Mouse (Mus musculus): ENCODE measurements around the gene Slc29a3. TPM values are rescaled to one million over a fixed set of nuclear protein-coding genes. Genes with fewer than 3 reads are reported as not detected.
"Not testable (repeated sequence)": the region's sequence is repeated elsewhere in the genome, so short reads cannot be mapped to it uniquely, and the experiment has no call there.

Gene Slc29a3
- polyA plus RNA-seq, 1 experiment, result 24.4 TPM

DNA sequence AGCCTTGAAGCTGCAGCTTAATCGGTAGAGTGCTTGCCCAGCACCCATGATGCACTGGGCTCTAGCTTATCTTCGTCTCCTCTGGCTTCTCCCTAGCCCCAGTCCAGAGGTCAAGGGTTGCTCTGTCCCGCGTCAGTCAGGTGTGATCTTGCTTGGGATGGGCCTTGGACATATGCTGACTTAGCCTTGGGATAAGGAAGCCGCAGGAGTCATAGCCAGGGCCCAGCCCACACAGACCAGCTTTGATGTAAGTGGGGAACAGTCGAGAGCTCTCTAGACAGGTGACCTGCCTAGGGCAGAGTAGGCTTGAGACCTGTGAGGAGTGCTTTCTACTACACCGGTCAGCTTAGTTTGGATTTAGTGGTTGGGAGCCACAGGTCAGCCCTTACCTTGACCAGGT, 14.8 kb upstream of the Slc29a3 start:
- no peak for DNase-seq (ENCODE audit: low read depth)

GRCm38 (mm10) chr10:60762126-60762525, 9.5 kb upstream of the Slc29a3 start:
- no peak for DNase-seq (ENCODE audit: low read depth)

GRCm38 (mm10) chr10:60760377-60760776, 7.8 kb upstream of the Slc29a3 start:
- DNase-seq (ENCODE audit: low read depth), result peak; percentile 33

- DNase-seq (ENCODE audit: low read depth), result no peak
These were observed 4.4 kb upstream of the Slc29a3 start for GRCm38 (mm10) chr10:60756992-60757391.

DNA sequence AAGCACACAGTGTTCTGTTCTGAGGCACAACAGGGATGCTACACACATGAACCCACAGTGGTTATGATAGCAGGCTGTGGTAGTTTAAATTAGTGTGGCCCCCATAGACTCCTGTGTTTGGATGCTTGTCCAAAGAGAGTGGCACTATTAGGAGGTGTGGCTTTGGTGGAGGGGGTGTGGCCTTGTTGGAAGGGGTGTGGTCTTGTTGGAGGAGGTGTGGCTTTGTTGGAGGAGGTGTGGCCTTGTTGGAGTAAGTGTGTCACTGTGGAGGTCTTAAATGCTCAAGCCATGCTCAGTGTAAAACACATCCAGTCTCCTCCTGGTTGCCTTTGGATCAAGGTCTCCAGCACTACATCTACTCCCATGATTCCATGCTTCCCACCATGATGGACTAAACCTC, 3.6 kb upstream of the Slc29a3 start:
- DNase-seq (ENCODE audit: low read depth), result no peak

DNA sequence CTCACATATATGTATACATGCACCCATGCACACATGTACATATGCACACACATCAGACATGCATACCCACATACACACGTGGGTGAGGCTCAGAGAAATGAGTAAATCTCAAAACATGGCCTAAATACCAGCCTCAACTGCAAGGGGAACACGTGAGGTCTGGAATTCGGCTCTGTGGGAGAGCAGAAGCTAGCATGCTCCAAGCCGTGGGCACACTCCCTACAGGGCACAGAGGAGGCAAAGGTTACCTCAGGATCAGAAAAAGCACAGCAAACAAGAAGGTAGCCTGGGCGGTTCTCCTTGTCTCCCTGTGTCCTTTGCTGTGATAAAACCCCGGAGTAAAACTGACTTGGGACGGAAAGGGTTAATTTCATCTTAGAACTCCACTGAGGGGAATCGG, 1.3 kb upstream of the Slc29a3 start:
- no peak for DNase-seq (ENCODE audit: low read depth)

DNA sequence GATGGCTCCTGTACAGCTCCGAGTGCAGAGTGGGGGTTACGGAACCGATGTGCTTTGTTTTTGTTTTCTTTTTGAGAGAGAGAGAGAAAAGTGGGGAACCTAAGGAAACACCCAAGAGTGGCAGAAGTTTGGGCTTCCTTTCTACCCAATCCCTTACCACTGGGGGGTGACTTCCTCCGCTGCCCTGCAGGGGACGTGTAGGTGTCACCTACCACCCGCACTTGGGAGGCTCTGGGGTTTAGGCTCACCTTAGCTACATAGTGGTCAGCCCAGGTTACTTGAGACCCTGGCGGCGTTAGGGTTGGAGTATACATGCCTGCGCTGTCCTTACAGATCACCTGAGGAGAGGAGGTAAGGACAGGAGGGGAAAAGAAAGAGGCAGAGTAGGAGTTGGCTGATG, 667 bp upstream of the Slc29a3 start:
- no peak for DNase-seq (ENCODE audit: low read depth)

GRCm38 (mm10) chr10:60747667-60748212, 4.9 kb downstream of the Slc29a3 start:
- DNase-seq (ENCODE audit: low read depth), result no peak

GRCm38 (mm10) chr10:60746512-60746911, 6.1 kb downstream of the Slc29a3 start:
- DNase-seq (ENCODE audit: low read depth), result no peak

DNA sequence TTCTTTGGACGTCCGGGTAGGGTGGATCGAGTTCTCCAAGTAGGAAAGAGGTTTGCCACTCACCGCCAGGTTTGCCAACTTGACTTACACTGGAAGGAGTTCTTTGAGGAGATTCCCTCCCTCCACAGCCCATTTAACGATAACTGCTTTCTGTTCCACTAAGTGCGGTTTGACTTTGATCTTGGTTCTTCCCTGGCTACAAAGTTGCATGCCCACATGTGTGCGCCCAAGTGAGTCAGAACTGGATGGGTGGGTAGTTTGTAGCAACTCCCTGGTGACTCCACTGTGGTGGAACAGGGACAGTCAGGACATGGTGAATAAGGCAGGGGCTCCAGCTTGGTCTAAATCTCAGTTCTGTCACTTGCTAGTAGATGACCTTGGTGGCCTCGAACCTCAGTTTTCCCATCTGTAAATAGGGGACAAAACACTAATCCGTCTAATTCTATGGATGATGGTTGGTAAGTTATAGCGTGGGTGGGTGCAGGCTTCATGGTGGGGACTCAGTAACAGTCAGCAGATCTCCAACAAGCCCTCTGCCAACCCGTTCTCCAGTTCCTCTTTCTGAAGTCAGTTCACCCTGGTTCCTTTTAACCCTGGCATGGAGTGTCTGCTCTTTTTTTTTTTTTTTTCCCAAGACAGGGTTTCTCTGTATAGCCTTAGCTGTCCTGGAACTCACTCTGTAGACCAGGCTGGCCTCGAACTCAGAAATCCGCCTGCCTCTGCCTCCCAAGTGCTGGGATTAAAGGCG, 7.9 kb downstream of the Slc29a3 start:
- no peak for DNase-seq (ENCODE audit: low read depth)

DNA sequence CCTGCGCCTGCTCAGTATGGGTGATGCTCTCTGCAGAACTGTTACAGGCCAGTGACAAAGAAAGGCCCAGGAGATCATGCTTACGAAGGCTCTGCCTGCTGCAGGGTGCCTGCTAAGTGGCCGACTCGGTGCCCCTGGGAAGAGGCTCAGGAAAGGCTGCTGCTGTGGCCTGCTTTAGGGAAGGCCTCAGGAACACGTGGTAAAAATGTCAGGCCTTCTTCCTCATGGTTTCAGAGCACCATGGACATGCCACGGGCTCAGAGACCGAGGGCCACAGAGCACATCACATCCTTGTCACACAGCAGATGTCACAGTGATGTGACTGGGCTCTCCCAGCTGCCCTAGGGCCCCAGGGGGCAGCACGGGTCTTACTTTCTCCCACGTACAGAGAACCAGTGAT, 8.9 kb downstream of the Slc29a3 start:
- no peak for DNase-seq (ENCODE audit: low read depth)

DNA sequence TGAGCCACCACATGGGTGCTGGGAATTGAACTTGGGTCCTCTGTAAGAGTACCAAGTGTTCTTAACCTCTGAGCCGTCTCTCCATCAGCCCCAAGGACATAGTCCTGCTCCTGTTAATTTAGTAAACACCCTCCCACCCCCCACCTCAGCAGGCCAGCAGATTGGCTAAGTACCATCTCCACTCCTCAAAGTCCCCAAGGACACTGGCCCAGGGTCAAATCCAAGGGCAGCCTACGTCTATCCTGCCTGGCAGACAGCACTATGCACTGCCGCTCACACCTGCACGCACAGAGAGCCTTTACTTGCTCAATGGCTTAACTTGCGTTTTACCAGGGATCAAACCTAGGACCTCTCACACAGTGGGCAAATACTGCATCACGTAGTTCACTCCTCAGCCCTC, 9.7 kb downstream of the Slc29a3 start:
- DNase-seq (ENCODE audit: low read depth), result no peak

DNA sequence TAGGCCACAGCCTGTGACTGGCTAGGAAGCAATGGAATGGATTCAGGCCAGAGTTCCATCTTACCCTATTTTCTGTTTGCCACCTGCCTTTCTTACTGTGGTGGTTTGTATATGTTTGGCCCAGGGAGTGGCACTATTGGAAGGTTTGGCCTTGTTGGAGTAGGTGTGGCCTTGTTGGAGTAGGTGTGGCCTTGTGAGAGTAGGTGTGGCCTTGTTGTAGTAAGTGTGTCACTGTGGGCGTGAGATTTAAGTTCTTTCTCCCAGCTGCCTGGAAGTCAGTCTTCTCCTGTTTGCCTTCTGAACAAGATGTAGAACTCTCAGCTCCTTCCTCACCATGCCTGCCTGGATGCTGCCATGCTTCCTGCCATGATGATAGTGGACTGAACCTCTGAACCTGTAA, 10.3 kb downstream of the Slc29a3 start:
- DNase-seq (ENCODE audit: low read depth), result not testable (repeated sequence)

GRCm38 (mm10) chr10:60741435-60741834, 11.2 kb downstream of the Slc29a3 start:
- DNase-seq (ENCODE audit: low read depth), result no peak

- DNase-seq (ENCODE audit: low read depth), result no peak
These were observed 12.8 kb downstream of the Slc29a3 start for GRCm38 (mm10) chr10:60739619-60740363.

DNA sequence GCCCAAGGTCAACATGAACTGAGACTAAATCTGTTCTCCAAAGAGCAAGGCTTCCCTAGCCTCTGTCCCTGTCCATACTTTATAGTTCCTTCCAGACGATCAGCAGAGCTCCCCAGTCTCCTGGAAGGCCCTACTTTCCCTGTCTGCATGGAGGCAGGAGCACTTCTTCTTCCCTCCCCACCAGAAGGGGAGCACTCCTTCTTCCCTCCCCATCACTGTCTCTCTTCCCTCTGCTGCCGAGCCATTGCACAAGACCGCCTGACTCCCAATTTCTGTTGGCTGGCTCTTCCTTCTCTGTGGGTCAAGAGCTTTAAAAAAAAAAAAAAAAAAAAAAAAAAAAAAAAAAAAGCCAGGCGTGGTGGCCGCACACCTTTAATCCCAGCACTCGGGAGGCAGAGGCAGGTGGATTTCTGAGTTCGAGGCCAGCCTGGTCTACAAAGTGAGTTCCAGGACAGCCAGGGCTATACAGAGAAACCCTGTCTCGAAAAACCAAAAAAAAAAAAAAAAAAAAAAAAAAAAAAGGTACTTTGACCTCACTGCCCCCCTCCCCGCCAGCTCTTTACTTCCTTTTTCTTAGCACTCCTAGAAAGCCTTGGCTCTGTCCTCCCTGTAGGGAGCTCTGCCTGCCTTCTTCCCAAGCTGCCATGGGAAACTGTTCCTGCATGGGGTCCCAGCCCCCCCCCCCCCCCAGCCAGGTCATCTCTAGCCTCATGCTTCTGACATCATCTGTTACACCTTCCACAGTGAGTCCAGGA, 14.5 kb downstream of the Slc29a3 start:
- DNase-seq (ENCODE audit: low read depth), result no peak

- no peak for DNase-seq (ENCODE audit: low read depth)
These were observed 15.3 kb downstream of the Slc29a3 start for GRCm38 (mm10) chr10:60737169-60737728.

- DNase-seq (ENCODE audit: low read depth), result no peak
These were observed 16.9 kb downstream of the Slc29a3 start for GRCm38 (mm10) chr10:60735737-60736136.

DNA sequence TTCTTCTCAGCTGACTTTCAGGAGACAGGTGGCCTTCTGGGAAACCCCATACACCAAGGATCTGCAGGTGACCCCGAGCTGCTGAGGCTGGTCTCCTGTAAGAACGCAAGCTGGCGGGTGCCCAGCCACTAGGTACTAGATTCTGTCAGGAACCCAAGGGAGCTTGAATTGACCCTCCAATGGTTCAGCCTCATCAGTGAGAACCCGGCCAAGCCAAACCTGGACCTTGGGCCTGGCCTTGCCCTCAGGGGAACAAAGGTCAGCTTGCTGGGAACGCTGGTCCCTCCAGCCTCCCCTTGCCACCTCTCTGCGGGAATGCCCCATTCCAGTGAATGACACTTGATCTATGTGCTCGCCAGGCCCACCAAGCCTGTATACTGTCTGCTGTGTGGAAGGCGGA, 19.1 kb downstream of the Slc29a3 start:
- no peak for DNase-seq (ENCODE audit: low read depth)

DNA sequence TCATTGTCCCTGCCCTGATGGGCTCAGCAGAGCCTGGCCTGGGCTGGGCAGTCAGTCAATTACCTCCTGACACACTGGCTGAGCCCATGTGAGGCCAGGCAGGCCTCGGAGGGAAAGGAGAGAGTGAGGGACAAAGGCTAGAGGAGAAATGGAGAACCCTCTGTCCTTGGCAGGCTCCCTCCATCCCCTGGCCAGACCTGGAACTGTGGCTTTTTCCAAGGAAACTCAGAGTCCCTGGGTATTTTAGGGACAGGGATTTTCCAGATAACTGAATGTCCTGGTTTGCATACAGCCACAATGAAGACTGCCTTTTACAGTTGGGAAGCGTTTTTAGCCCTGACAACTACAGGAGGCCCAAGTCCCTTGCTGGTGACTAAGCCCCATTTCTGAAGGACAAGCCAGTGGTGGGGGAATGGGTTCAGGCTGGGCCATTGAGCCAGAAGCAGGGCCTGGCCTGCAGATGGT, 20.2 kb downstream of the Slc29a3 start:
- DNase-seq (ENCODE audit: low read depth), result no peak

DNA sequence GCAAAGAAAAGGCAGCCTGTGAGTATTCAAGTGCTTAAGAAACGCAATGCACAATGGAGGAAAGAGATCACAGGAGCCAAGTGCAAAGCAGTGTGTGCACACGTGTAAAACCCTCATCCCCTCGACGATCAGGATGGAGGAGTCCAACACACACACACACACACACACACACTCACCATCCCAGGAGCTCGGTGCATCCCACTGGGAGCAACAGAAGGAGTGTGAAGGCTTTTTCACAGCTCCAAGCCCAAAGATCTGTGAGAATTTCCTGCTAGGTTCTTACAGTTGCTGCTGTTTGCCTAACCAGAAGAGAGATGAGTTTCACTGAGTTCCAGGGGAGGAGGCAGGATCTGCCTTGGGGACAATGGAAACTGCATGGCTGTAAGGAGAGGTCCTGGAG, 20.9 kb downstream of the Slc29a3 start:
- no peak for DNase-seq (ENCODE audit: low read depth)

GRCm38 (mm10) chr10:60727301-60727700, 25.3 kb downstream of the Slc29a3 start:
- no peak for DNase-seq (ENCODE audit: low read depth)

Data from gonadal fat pad, adult 2 months (tissue).